Mouse (Mus musculus) R1 (cell line): ENCODE data around the gene Mtmr12.

Experiments
- DNase-seq: peaks from one replicate; pipeline ENCODE4 v3.0.0-alpha.2; 2018; ENCODE audit warnings: low read depth, low spot score

Gene Mtmr12

DNA sequence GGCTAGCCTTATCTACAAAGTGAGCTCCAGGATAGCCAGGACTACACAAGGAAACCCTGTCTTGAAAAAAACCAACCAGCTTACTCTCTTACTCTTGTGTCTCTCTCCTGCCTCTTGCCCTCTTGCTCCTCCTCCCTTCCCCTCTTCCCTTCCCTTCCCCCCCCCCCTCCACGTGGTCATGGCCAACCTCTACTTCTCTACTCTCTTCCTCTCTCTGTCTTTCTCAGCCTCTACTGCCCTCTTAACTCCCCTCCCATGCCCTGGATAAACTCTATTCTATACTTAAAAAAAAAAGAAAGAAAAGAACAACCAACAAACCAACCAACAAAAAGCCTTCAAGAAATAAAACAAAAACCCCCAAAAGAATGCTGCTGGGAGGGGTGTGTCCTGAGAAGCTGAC is 30.7 kb downstream of the Mtmr12 start:
- DNase-seq: no peak

- no peak for DNase-seq
Measured at GRCm38 (mm10) chr15:12235983-12236382, 31.2 kb downstream of the Mtmr12 start.

- no peak for DNase-seq
Measured at GRCm38 (mm10) chr15:12236961-12237360, 32.1 kb downstream of the Mtmr12 start.

GRCm38 (mm10) chr15:12237539-12237938 is 32.7 kb downstream of the Mtmr12 start:
- DNase-seq: no peak

GRCm38 (mm10) chr15:12238337-12238736 is 33.5 kb downstream of the Mtmr12 start:
- DNase-seq: no peak

- no peak for DNase-seq
Measured at GRCm38 (mm10) chr15:12240705-12241328, 36.0 kb downstream of the Mtmr12 start.

DNA sequence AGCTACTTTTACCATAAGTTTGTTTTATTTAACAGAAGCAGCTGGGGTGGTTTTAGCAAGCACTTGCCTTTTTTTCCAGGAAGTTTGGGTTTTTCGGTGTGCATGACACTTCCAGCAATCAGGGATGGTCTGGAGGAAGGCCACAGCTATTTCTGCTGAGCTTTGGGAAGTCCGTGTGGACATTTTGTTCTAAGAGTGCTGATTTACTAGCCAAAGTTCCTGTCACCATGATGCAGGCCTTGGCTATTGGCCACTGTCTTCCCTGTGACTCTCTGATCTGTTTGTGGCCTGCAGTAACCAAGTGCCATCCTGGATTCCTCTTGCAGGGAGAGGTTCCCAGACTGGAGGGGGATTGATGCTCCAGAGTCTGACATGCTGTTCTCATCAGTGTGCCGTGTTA is 39.0 kb downstream of the Mtmr12 start:
- DNase-seq: no peak

DNA sequence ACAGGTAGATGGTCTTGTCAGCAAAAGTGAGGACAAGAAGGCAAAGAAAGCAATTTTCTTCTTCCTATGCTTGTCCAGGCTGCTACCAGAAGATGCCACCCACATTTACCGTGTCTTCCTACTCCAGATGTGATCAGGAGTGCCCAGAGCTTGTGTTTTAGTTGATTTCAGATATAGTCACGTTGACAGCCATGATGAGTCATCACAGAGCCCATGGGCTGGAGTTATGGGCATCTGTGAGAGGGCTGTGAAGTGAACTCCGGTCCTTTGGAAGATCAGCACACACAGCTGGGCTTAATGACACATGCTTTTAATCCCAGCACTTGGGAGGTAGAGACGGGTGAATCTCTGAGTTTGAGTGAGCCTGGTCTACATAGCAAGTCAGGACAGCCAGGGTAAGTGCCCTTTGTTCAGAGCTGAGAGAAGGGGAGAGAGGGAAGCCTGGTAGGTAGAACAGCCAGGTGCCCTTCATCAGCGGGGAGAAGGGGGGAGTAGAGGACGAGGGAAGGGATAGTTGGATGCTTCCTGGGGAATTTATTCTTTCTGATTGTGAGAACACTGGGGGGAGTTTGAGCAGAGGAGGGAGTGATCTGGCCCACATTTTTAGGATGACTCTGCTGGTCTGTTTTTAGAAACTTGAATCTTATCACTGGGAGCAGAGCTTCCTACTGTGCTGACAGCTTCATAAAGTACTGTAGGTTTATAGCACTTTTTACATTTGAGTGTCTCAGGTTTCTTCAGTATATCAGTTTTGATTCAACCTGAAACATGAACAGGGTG is 40.9 kb downstream of the Mtmr12 start:
- DNase-seq: no peak

DNA sequence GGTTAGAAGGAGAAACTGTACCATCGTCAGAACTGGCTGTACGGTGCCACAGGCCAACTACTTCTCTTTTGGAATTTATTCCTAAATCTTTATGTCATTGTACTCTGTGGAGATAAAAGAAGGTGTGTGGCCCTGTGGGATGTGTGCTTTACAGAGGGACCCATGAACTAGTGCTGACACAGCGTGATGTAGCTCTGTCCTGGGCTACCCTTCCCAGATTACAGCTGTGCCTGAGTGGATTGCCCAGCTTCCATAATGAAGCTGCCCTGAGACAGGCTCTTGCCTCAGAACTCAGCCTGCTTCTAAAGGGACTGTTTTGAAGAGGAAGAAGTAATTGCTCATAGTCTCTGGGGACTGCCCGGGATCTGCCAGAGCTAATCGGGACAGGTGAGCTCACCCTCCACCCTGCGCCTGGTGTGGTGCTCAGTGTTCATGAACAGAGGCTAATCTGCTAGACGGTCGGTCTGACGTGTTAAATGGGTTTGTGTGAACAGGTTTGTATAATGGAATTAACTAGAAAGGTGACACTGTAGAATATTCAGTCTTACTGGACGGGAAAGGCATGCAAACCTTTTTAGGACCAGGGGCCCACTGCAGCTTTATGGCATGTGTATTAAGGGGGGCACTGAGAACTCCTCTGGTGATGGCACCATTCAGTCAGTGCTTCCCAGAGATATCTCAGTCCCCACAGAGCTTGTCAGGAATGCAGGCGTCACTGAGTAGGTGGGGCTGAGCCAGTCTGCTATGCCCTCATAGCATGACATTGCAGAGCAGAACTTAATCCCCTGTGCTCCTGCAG is 41.7 kb downstream of the Mtmr12 start:
- peak; percentile 90 for DNase-seq

DNA sequence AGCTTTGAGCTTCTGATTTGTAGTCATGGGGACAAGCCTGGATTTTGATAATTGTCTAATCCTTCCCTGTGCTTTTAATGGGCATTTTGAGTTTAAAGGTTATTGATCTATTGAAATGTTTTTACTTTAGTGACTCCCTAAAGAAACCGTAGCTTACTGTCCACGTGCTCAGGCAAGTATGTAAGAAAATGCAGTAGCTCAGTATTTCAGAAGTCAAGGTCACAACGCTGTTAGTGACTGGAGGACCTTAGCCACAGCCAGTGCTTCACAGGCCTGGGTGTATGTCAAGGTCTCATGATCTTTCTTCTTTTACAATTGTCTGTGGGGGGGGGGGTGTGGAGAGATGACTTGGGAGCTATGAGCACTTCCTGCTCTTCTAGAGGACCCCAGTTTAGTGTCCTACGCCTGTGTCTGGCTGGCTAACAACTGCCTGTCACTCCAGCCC is 42.4 kb downstream of the Mtmr12 start:
- DNase-seq: no peak

- DNase-seq: peak; percentile 81
Measured at GRCm38 (mm10) chr15:12248279-12248678, 43.5 kb downstream of the Mtmr12 start.

DNA sequence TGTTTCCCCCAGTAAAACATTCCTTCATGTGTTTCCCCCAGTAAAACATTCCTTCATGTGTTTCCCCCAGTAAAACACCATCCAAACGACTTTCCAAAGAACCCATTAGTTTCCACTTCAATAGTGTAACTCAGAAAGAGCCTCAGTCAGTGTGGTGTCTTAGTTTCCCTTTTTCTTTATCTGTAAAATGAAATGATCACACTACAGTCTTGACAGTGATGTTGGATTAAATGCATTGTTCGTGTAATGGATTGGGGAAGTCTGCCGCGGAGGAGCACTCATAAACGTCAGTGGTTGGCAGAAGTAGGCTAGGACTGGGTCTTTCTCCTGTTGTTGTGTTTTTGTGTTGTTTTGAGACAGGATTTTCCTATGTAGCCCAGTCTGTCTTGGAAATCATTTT is 45.5 kb downstream of the Mtmr12 start:
- no peak for DNase-seq

- DNase-seq: no peak
Measured at GRCm38 (mm10) chr15:12251416-12252140, 46.8 kb downstream of the Mtmr12 start.

- DNase-seq: no peak
Measured at GRCm38 (mm10) chr15:12252141-12252489, 47.3 kb downstream of the Mtmr12 start.

- DNase-seq: no peak
Measured at GRCm38 (mm10) chr15:12257730-12258494, 53.1 kb downstream of the Mtmr12 start.

DNA sequence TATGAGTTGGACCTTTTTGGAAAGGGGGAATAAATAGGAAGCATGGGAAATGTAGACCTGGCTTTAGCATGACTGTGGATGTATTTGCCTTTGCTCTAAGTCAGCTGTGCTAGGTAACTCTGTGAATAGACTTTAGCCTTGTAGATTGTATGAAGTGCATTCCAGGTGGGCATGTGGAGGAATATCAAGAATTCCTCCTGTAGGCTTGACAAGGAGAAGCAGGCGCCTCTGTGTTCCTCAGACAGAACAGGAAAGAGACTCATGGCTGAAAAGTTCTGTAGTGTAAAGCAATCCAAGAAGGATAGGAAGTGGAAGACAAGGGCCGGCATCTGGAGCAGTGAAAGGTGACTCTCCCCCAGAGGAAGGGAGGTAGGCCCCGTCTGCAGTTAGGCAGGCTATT is 58.2 kb downstream of the Mtmr12 start:
- DNase-seq: no peak

DNA sequence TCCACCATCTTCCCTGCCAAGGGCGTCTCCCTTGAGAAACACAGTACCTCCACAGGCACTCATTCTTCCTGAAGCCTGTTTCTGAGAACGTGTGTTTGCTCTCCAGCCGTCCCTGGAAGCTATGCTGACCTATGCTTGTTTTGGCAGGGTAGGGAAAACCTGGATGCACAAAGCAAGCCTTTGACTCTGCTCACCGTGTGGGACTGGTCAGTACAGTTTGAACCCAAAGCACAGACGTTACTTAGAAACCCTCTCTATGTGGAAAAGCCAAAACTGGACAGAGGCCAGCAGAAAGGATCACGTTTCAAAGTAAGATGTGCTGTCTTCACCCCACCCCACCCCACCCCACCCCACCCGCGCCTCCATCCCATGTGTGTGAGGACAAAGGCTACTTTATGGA is 61.6 kb downstream of the Mtmr12 start:
- DNase-seq: no peak

- peak; percentile 80 for DNase-seq
Measured at GRCm38 (mm10) chr15:12268021-12268420, 63.2 kb downstream of the Mtmr12 start.

- DNase-seq: peak; percentile 30
Measured at GRCm38 (mm10) chr15:12271340-12271739, 66.5 kb downstream of the Mtmr12 start.

DNA sequence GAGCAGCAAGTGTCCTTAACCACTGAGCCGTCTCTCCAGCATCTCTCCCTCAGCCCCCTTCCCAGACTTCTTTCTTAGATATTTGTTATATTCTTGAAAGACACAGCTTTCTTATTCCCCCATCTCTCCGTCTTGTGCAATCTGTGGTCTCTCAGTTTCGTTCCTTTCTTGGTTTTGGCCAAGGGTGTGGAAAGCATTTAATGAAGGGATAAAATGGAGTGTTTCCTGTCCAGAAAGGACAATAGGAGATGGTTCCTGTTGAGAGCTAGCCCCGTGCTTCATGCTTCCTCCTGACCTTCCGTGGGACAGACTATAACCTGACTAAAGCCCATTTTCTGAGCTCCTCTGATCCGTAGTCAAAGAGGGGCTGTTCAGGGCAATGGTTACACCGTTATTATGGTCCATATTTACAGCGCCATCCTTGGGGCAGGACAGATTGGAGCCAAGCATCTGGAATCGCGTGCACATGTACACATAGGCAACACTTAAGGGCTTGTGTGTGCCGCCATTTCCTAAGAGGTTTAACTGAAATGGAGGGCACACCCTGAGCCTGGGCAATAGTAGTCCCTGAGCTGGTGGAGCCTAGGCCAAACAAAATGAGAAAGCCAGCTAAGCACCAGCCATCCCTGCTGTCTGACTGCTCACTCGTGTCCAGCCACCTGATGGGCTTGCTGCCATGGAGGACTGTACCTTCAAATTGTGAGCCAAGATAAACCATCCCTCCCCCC is 68.7 kb downstream of the Mtmr12 start:
- DNase-seq: no peak
